Mouse (Mus musculus) frontal cortex, postnatal 36 days (tissue): ENCODE measurements around the gene Fkbp2.

Experiments used
- DNase-seq, 2 experiments: peaks; one replicate each; pipeline ENCODE4 v3.0.0; 2022; ENCODE audit warnings: low spot score in 2 of 2

Gene Fkbp2

DNA sequence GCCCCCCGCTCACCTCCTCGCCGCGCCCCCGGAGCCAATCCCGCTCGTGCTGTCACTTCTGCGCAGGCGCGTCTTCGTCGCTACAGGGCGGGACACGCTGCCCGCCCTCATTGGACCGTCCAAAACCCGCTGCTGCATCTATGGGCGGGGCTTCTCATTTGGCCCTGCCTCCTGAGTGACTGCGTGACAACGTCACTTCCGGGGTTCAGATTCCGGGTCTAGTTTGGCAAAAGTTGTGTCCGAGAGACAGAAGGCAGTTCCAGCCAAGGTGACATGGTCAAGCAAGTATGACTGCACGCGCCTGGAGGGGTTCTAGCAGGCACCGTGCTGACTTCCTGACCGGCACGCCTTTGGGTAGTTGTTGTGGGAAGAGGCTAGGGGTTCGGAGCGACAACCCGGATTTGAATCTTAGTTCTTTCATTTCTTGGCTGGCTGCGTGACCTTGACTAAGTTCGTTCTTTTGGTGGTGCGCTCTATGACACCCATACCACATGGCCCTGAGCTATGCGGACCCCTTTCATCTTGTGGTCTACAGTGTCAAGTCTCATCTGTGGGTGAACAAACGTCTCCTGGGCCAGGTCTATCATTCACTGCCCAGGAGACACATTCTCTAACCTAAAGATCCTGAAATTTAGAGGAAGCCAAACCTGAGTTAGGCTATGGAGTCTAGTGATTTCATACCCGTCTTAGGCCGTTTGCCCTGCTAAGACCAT, at the start of gene Fkbp2:
Fkbp2 (minus strand) TSS at position 121 of the 713 bp plus-strand sequence.
- peak; percentile 99 for DNase-seq

DNA sequence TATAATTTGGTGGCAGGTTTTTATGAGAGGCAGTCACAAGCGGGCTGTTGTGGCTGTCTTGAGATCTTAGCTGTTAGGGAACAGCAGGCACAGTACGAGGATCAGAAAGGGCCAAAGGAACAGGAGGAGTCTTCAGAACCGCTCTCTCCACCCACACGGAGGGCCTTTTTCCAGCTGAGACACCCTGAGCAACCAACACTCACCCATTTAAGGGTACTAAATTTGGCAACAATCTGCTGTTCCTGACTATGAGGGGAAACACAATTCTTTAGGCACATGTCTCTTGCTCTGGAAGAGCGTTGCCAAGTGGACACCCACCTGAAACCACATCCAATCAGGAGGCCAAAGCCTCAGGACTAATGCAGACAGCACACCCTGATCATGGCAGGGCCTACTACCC, 49.2 kb upstream of the Fkbp2 start:
- DNase-seq, result peak; percentile 64 to 82

DNA sequence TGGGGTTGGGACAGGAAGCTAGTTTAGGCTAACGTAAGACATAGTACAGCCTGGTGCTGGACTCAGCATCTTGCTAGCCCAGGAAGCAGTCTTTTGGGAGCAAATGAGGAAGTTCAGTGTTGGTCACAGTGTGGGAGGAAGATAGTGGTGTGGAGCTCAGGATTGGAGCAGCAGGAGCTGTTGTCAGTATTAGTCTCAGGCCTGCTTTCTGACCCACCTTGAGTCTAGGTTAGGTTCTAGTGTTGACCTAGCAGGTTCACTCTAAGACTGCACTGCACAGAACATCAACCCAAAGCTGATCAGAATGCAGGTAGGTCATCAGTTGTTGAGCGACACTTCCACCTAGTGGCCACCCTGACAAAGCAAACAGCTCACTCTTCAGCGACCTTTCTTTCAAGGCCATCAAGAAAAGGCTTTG, 39.9 kb upstream of the Fkbp2 start:
- no peak for DNase-seq

- DNase-seq, result no peak
Observed at GRCm38 (mm10) chr19:7019191-7019590, 38.9 kb upstream of the Fkbp2 start, which contains the start of gene Fermt3. Fermt3 (minus strand) TSS chr19:7019469.

- DNase-seq, result no peak
Observed at GRCm38 (mm10) chr19:7018546-7018945, 38.2 kb upstream of the Fkbp2 start.

DNA sequence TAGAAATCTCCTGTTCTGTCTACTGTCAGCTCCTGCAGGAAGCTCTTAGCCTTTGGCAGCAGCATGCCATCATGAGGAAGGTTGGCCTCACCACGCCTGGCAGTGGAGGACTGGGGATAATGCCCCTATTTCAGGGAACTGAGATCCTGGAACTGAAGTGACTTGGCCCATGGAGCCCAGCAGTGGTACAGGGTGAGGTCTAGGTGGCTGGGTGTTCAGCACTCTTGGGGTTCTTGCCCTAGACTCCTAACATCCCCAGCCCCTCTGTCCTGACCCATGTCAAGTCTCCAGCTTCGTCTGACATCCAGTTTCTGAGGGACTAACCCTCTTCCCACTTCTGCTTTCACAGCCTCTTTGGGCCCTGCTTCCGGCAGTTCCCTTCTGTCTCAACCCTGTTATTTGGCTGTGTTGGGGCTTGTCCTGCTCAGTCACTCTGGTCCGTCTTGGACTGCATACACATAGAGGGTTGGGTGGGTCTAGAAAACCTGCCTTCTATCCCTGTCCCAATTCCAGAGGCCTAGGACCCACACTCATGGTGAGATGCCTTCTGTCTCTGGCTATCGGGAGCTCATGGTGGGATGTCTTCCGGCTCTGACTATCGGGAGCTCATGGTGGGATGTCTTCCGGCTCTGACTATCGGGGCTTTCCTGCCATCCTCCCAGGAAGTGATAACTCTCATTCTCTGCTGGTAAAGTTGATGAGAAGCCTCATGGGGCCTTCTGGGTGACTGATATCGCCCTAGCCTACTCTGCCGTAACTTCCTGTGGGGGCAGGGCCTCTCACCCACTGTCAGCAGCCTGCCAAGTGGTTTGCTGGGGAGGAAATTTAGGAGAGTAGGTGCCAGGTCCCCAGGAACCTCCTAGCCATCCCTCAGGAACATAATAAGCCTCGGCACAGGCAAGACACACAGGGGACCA, 37.5 kb upstream of the Fkbp2 start:
- DNase-seq, result no peak

- DNase-seq, result no peak
Observed at GRCm38 (mm10) chr19:7014481-7015135, 34.3 kb upstream of the Fkbp2 start.

- DNase-seq, result no peak
Observed at GRCm38 (mm10) chr19:7013984-7014383, 33.7 kb upstream of the Fkbp2 start.

DNA sequence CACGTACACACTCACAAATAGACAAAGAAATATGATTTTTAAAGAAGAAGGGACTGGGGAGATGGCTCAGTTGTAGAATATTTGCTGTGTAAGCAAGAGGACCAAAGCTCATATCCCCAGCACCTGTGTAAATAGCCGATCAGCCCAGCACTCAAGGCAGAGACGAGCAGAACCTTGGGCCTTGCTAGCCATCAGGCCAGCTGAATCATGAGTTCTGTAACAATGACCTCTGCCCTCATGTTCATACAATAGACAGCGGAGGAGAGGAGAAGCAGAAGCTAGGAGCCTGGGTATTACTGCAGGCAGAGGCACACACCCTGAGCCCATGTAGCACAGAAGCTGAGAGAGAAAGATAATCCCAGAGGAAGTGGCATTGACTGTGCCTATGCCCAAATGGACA, 32.1 kb upstream of the Fkbp2 start:
- no peak for DNase-seq

- no peak for DNase-seq
Observed at GRCm38 (mm10) chr19:7006892-7007593, 26.7 kb upstream of the Fkbp2 start.

DNA sequence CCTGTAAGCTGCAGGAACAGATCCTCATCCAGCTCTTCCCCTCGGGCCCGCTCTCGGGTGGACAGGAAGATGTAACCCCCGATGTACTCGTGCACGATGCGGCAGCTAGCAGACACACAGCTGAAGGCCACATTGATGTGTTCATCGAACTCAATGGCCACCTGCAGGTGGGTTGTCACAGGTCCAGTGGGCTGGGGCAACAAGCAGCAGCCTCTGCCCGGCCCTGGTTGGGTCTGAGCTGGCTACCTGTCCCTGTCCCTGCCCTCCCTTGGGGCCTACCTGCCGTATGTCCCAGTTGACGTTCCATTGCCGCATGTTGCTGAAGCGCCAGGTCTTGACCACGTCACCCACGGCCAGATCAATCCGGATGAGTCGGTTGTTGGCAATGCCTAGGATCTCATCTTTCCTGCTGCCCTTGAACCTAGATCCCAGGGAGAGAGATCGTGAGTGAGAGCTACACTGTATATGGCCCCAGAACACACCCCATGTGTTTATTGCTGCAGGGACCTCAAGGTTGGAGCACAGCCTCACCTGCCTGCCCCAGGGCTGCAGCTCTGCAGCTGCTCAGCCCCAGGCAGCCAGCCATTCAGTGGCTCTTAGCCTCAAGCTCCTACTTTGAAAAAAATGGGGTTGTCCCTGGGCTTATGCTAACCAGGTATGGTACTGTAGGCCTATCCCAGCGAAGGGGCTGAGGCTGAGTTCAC, 19.2 kb upstream of the Fkbp2 start:
- DNase-seq, result no peak

DNA sequence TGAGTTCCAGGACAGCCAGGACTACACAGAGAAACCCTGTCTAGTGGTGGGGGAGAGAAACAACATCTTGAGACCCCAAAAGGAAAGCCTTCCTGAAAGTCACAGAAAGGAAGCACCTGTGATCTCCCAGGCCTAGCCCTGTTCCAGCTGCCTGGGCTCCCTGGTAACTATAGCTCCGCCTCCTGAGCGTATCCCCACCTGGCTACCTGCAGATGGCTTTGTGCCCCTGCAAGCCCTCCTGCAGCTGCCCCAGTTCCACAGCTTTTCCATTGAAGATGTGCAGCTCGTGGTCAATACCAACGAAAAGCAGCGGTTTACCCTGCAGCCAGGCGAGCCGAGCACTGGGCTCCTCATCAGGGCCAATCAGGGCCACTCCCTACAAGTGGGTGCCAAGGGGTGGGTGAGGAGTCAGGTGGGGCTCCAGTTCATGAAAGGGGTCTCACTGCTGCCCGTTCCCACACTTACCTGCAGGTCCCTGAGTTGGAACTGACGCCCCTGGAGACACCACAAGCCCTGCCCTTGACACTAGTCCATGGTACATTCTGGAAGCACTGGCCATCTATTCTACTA, 17.5 kb upstream of the Fkbp2 start:
- DNase-seq, result no peak

DNA sequence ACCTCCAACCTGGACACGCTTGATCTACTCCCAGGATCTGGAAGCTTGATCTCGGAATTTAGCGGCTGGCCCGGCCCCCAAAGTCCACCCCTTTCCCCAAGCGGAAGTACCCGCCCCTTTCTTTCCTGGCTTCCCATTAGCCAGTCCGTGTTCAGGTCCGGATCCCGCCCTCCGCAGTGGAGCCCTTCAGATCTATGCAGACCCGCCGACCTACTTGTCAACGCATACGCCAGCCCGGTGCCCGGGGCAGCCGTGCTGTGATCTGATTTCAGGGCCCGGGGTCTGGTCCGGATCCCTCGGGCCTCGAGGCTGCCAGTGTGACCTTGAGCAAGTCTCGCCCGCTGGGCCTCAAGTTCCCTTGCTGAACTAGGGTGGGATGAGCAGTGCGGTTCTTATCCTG, 15.7 kb upstream of the Fkbp2 start, which contains the start of the genes Nudt22 and Trpt1:
Nudt22 (minus strand) TSS at position 112 of the 400 bp plus-strand sequence.
Trpt1 (plus strand) TSS at position 126 of the 400 bp plus-strand sequence.
- DNase-seq, result peak; percentile 83 to 84

DNA sequence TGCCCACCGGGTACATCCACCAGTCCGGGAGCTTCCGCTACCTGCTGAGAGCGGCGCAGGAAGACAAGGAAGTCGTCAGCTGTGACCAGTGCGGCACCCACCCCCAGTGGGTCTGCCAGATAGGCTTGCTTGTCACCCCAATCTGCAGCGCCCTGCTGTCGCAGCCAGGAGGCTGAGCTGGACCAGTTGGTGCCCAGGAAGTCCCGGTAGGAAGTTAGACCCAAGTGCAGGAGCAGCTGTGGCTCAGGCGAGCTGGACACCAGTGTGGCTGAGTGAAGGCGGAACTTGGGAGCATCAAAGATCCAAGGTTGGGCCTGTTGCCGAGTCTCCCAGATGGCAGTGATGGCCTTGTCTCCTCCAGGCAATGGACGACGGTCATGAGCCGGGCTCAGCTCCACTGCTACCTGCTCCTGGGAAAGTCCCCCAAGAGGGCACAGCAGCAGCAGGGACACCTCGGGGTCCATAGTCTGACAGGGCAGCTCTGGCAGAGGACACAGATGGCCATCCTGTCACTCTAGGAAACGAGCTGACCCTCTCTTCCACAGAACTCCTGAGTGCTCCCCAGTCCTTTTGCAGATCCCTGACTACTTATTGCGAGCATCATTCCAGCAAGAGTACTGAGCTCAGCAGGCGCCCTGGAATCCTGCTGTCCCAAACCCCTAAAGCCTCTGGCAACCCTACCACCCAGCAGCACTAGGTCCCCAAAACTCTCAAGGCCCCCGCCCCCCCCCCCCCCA, 15.1 kb upstream of the Fkbp2 start:
- no peak for DNase-seq

- DNase-seq, result no peak
Observed at GRCm38 (mm10) chr19:6994489-6994888, 14.2 kb upstream of the Fkbp2 start.

- no peak for DNase-seq
Observed at GRCm38 (mm10) chr19:6994002-6994401, 13.7 kb upstream of the Fkbp2 start.

DNA sequence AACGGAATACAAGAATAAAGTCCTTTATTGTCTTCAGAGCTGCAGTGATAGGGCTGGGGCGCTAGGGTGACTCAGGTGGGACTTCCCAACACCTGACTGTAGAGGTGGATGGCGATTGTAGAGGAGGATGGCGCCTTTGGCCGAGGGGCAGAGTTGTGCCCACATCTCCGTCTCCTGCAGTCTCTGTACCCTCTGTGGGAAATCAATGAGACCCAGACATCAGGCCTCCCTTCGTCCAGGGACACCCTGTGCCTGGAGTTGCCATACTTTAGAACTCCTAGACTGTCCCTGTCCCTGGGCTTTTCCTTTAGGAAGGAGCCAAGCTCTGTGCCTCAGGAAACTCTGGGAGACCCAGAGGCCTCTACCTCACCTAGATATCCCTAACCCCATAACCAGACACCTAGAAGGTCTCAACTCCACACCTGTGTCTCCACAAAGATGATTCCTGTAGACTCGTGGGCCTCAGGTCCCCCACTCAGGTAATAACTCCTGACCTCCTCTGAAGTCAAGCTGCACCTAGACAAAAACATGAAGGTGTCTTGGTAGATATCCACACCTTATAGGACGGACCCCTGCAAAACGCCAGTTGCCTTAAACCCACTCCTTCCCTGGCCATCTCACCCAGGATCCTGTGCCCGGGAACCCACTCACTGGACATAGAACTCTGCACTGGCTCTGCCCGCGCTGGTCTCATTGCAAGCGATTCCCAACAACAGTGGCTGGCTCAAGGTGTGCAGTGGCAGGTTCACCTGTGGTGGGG, 12.9 kb upstream of the Fkbp2 start:
- DNase-seq, result no peak

DNA sequence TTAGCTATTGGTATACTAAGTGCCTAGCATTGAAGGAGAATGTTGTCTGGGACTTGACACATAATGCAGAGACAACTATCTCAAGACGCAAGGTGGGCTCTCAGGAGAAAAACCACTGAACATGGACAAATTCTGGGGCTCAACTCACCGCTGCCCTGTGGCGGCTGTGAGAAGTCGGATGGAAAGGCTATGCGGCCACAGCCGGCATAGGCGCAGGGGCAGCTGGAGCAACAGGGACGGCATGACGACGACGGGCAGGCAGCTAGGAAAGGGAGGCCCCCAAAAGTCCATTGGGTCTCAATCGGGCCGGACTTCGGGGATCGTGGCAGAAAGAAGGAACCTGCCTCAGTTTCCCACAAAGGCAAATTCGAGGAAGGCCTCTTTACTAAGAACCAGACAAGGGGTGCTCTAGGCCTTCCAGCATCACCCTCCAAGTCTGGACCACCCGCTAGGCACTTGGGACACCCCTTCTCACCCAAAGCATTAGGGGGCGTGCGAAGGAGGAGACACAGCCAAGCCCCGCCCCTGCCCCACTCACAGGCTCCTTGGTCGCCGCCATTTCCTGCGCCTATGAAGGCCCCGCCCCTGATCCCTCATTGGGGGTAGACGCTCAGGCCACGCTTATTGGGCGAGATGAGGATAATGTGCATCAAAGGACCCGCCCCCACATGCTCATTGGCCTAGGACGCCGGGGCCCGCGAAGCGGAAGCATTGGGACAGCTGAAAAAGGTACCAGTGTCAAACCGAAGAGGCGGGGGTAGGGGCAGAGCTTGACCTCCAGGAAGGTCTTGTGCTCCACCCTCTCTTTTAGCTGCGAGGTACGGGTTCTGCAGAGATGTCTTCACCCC, 11.9 kb upstream of the Fkbp2 start, which contains the start of gene Dnajc4:
Dnajc4 (minus strand) TSS at position 562 of the 848 bp plus-strand sequence.
- peak; percentile 92 to 96 for DNase-seq
